Mouse (Mus musculus) cortical plate, adult 2 months (tissue): ENCODE data around the gene D5Ertd579e.

Experiments
- CTCF ChIP-seq: fragments of 200-500 bp; IDR thresholded peaks from 2 replicates; pipeline ENCODE4 v1.5.1; 2011; ENCODE audit warnings: mild to moderate bottlenecking, control low read depth, low read length; ENCODE audit not compliant: insufficient read depth; ENCODE audit errors: extremely low read depth
- POLR2A ChIP-seq: fragments of 200-500 bp; IDR thresholded peaks from 2 replicates; pipeline ENCODE4 v1.6.1; 2011; ENCODE audit warnings: mild to moderate bottlenecking, low read length, control low read depth; ENCODE audit not compliant: insufficient read depth; ENCODE audit errors: extremely low read depth

DNA sequence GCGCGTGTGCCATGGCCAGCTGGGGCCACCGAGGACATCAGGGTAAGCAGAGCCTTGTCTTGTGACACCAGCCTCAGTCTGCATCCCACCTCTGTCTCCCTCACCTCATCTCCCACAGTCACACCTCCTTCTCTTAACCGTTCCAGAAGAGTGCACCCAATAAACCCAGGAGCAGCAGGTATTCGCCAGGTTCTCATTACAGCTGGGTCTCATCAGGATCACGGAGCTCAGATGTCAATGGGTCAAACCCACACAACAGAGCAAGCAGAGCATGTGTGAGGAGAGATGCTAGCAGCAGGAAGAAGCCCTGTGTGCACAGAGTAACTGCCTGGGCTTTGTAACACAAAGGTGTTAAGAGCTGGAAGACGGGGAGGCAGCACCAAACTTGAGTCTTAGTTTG, 115.9 kb downstream of the D5Ertd579e start:
- TF ChIP-seq CTCF: no peak
- no peak for TF ChIP-seq POLR2A
